In genomic region chr3:131126438-131126837, GRCm38 (mm10) we compare ENCODE assay signal across 33 mouse cellular contexts.
"Had no signal": no experiment of that assay in that cellular context is flagged by ENCODE, and none has a peak within 500 bp of the region (broad histone marks: within the 10 kb centered on the region; RNA-seq: fewer than 3 reads in every experiment).

No protein-coding gene starts in this region.

- H3K9ac ChIP-seq: heart, embryonic 12.5 days; heart, embryonic 13.5 days; heart, embryonic 15.5 days; hindbrain, embryonic 12.5 days; hindbrain, embryonic 13.5 days; hindbrain, embryonic 15.5 days; intestine, embryonic 15.5 days; kidney, embryonic 15.5 days had no signal

- H3K4me2 ChIP-seq: heart, embryonic 11.5 days; heart, embryonic 12.5 days; heart, embryonic 13.5 days; heart, embryonic 15.5 days; hindbrain, embryonic 12.5 days; hindbrain, embryonic 13.5 days; hindbrain, embryonic 15.5 days; intestine, embryonic 15.5 days; kidney, embryonic 15.5 days had no signal

- H3K27me3 ChIP-seq: heart, embryonic 12.5 days; heart, embryonic 13.5 days; heart, embryonic 15.5 days; hindbrain, embryonic 12.5 days; hindbrain, embryonic 13.5 days; hindbrain, embryonic 15.5 days; intestine, embryonic 15.5 days; kidney, embryonic 15.5 days had no signal

- DNase-seq: heart, postnatal 10 days; heart, postnatal 14 days; heart, postnatal 36 days; heart, postnatal 4 days; kidney, adult 11 months; kidney, adult 18-20 months; kidney, adult 2 months; kidney, adult 8-10 months; kidney, adult 9 months; kidney, postnatal 10 days; kidney, postnatal 14 days; kidney, postnatal 25 days; kidney, postnatal 36 days; kidney, postnatal 4 days; layer of hippocampus, adult 9-11 months; layer of hippocampus, postnatal 36 days had no signal

- H3K4me1 ChIP-seq: heart, embryonic 10.5 days; heart, embryonic 13.5 days; heart, embryonic 15.5 days; hindbrain, embryonic 10.5 days; hindbrain, embryonic 12.5 days; hindbrain, embryonic 13.5 days; hindbrain, embryonic 15.5 days; intestine, embryonic 15.5 days; kidney, embryonic 15.5 days had no signal

- H3K36me3 ChIP-seq: heart, embryonic 15.5 days; hindbrain, embryonic 12.5 days; hindbrain, embryonic 13.5 days; hindbrain, embryonic 15.5 days; intestine, embryonic 15.5 days had no signal

- ATAC-seq: hindbrain, embryonic 16.5 days; hindbrain, postnatal 0 days; intestine, embryonic 15.5 days; intestine, embryonic 16.5 days; intestine, postnatal 0 days had no signal

- H3K27ac ChIP-seq: heart, embryonic 10.5 days; heart, embryonic 13.5 days; heart, embryonic 15.5 days; hindbrain, embryonic 10.5 days; hindbrain, embryonic 12.5 days; hindbrain, embryonic 13.5 days; hindbrain, embryonic 15.5 days; hindbrain, postnatal 0 days; intestine, embryonic 15.5 days; kidney, embryonic 15.5 days; kidney, postnatal 0 days; layer of hippocampus, adult 2 months had no signal

- H3K9me3 ChIP-seq: heart, embryonic 10.5 days; heart, embryonic 12.5 days; heart, embryonic 13.5 days; heart, embryonic 15.5 days; hindbrain, embryonic 10.5 days; hindbrain, embryonic 12.5 days; hindbrain, embryonic 13.5 days; hindbrain, embryonic 15.5 days; intestine, embryonic 15.5 days; kidney, embryonic 15.5 days had no signal

- H3K4me3 ChIP-seq: heart, embryonic 10.5 days; heart, embryonic 12.5 days; heart, embryonic 13.5 days; heart, embryonic 15.5 days; hindbrain, embryonic 10.5 days; hindbrain, embryonic 12.5 days; hindbrain, embryonic 13.5 days; hindbrain, embryonic 15.5 days; intestine, embryonic 15.5 days; kidney, embryonic 15.5 days; layer of hippocampus, adult 2 months had no signal
